Mouse (Mus musculus): Measurements from ENCODE around the gene Ngrn.

- no peak for TF ChIP-seq MAX (IDR thresholded peaks at IDR 0.05)
- TF ChIP-seq CTCF (IDR thresholded peaks at IDR 0.05; ENCODE audit: control insufficient read depth, insufficient read depth, insufficient read length): no peak
- no peak for TF ChIP-seq FOSL1 (IDR thresholded peaks at IDR 0.05; ENCODE audit: insufficient read depth, low read length, poor library complexity, severe bottlenecking)
- TF ChIP-seq USF1 (IDR thresholded peaks at IDR 0.05; ENCODE audit: low read depth): no peak
- no peak for TF ChIP-seq CEBPB (IDR thresholded peaks at IDR 0.05; ENCODE audit: low read depth)
- TF ChIP-seq MYOD1 (IDR thresholded peaks at IDR 0.05; ENCODE audit: control insufficient read depth, insufficient read length, low read depth): no peak
These were observed 6.7 kb downstream of the Ngrn start for GRCm38 (mm10) chr7:80267764-80268163.

All from C2C12 (cell line).